Mouse (Mus musculus): ENCODE measurements around the gene Rnase9. TPM values are rescaled to one million over a fixed set of nuclear protein-coding genes. Genes with fewer than 3 reads are reported as not detected.

Gene Rnase9
- total RNA-seq, 1 experiment = not detected

GRCm38 (mm10) chr14:50991037-50991436 lies 50.6 kb downstream of the Rnase9 start:
- Histone ChIP-seq H3K9me3 (ENCODE audit: control insufficient read depth, insufficient read depth, low read depth, low read length) (no peaks in the 10 kb centered on the region), H3K27ac (ENCODE audit: insufficient read depth, low read depth, low read length, poor library complexity, severe bottlenecking) (no peak overlapping the region), H3K9ac (ENCODE audit: insufficient read depth, low read depth, low read length, poor library complexity, severe bottlenecking) (no peak overlapping the region), H3K4me1 (ENCODE audit: control insufficient read depth in 2 of 2, insufficient read depth in 2 of 2, low read length in 2 of 2, poor library complexity in 1 of 2) (no peaks in the 10 kb centered on the region), H3K4me3 (ENCODE audit: insufficient read depth in 1 of 2, low read depth in 1 of 2, low read length in 2 of 2, poor library complexity in 1 of 2, severe bottlenecking in 1 of 2) (no peak overlapping the region), H3K36me3 (ENCODE audit: control insufficient read depth, insufficient read depth, low read length, poor library complexity, severe bottlenecking) (no peaks in the 10 kb centered on the region)
- in situ Hi-C loops (cut with MboI; ENCODE audit: low sequenced_read_pairs in 2 of 2, unreplicated experiment in 2 of 2) = no loop called here
- TF ChIP-seq ZC3H11A (IDR thresholded peaks at IDR 0.05; ENCODE audit: borderline replicate concordance, low read depth, low read length) (no peak), MAFK (IDR thresholded peaks at IDR 0.05; ENCODE audit: insufficient read depth, low read depth, low read length) (no peak), ZNF384 (IDR thresholded peaks at IDR 0.05; ENCODE audit: low read depth, low read length) (no peak), CHD2 (IDR thresholded peaks at IDR 0.05; ENCODE audit: low read depth, low read length) (no peak), HCFC1 (IDR thresholded peaks at IDR 0.05; ENCODE audit: borderline replicate concordance, insufficient read depth, low read length) (no peak)
- no peak for DNase-seq (ENCODE audit: low read depth, low spot score)

Other genes with a start within 250 kb of the Rnase9 start
- gene Ccnb1ip1, start 234.1 kb downstream of the Rnase9 start, total RNA-seq (2012; rRNA removed) = 24.1 and 29.4 TPM in 2 replicates
- gene Parp2, start 234.0 kb downstream of the Rnase9 start, total RNA-seq (2012; rRNA removed) = 44.7 and 115 TPM in 2 replicates
- gene Tep1, start 171.3 kb downstream of the Rnase9 start, total RNA-seq (2012; rRNA removed) = 11.5 and 19.5 TPM in 2 replicates
- 0.09 and 0.32 TPM in 2 replicates for gene Klhl33, start 144.4 kb downstream of the Rnase9 start, total RNA-seq (2012; rRNA removed)
- 19.1 and 34.9 TPM in 2 replicates for gene Osgep, start 117.0 kb downstream of the Rnase9 start, total RNA-seq (2012; rRNA removed)
- 127 and 205 TPM in 2 replicates for gene Apex1, start 116.9 kb downstream of the Rnase9 start, total RNA-seq (2012; rRNA removed)
- gene Pip4p1, start 111.0 kb downstream of the Rnase9 start, total RNA-seq (2012; rRNA removed) = 19.4 and 42.3 TPM in 2 replicates
- gene Pnp, start 110.8 kb downstream of the Rnase9 start, total RNA-seq (2012; rRNA removed) = 74.8 and 115 TPM in 2 replicates
- gene Gm49342, start 97.4 kb downstream of the Rnase9 start, total RNA-seq (2012; rRNA removed) = 25.4 and 26.2 TPM in 2 replicates
- 1.1 and 2.2 TPM in 2 replicates for gene Pnp2, start 85.9 kb downstream of the Rnase9 start, total RNA-seq (2012; rRNA removed)
- not detected in 2 replicates for gene Rnase10, start 34.1 kb downstream of the Rnase9 start, total RNA-seq (2012; rRNA removed)
- gene Rnase11, start 8.3 kb upstream of the Rnase9 start, total RNA-seq (2012; rRNA removed) = not detected in 2 replicates
- gene Rnase12, start 15.8 kb upstream of the Rnase9 start, total RNA-seq (2012; rRNA removed) = 0.36 and 1.1 TPM in 2 replicates
- not detected in 2 replicates for gene Olfr750, start 32.6 kb upstream of the Rnase9 start, total RNA-seq (2012; rRNA removed)
- 2.5 and 10.3 TPM in 2 replicates for gene Rnase4, start 49.2 kb upstream of the Rnase9 start, total RNA-seq (2012; rRNA removed)
- gene Ang, start 49.3 kb upstream of the Rnase9 start, total RNA-seq (2012; rRNA removed) = 1.2 and 1.4 TPM in 2 replicates
- gene Eddm3b, start 72.6 kb upstream of the Rnase9 start, total RNA-seq (2012; rRNA removed) = not detected in 2 replicates
- gene Rnase6, start 82.0 kb upstream of the Rnase9 start, total RNA-seq (2012; rRNA removed) = not detected in 2 replicates
- gene Rnase1, start 104.9 kb upstream of the Rnase9 start, total RNA-seq (2012; rRNA removed) = not detected in 2 replicates
- not detected in 2 replicates for gene Rnase2b, start 120.4 kb upstream of the Rnase9 start, total RNA-seq (2012; rRNA removed)
- 1.2 TPM in 1 of 2 replicates, not detected in the other for gene Ang2, start 157.3 kb upstream of the Rnase9 start, total RNA-seq (2012; rRNA removed)
- not detected in 2 replicates for gene Ear14, start 161.5 kb upstream of the Rnase9 start, total RNA-seq (2012; rRNA removed)
- not detected in 2 replicates for gene Rnase2a, start 214.2 kb upstream of the Rnase9 start, total RNA-seq (2012; rRNA removed)

All from ES-E14 (cell line).